Mouse (Mus musculus): ENCODE measurements around the gene Olfr497. TPM values are rescaled to one million over a fixed set of nuclear protein-coding genes. Genes with fewer than 3 reads are reported as not detected.

The Olfr497 gene
- polyA plus RNA-seq (2014; fragmentation: Illumina TruSeq; extraction: RNeasy Lipid Tissue Mini Kit (QIAGEN cat#74804); ENCODE audit: low replicate concordance): not detected

DNA sequence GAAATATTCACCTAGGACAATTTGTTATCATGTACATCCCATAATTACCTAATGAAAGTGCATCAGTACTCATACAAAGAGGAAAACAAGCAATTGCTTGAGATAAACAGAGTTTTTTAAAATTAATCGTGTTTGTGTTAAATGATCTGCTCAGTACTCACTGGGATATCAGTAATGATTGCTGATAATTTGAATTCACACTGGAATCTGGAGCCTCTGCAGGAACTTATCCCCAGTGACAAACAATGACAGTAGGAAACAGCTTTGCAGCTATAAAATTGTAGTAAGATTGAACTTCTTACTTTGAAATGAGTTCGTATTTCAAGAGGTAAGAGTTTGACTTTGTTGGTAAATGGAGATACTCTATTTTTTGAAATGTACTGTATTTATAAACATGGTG is at the start of gene Olfr497:
TSS of gene Olfr497 (plus strand) at position 301 of the 400 bp plus-strand sequence.

GRCm38 (mm10) chr7:108392867-108393266 is 27.4 kb upstream of the Olfr497 start, which contains the start of gene Olfr495:
Gene Olfr495 (plus strand): TSS chr7:108393167.

GRCm38 (mm10) chr7:108465026-108465425 is 44.8 kb downstream of the Olfr497 start, which contains the start of gene Olfr498:
Gene Olfr498 (plus strand): TSS chr7:108465326.

Other genes starting within 250 kb of the Olfr497 start
- gene Olfr486, start 247.7 kb upstream of the Olfr497 start, polyA plus RNA-seq (2014; fragmentation: Illumina TruSeq; extraction: RNeasy Lipid Tissue Mini Kit (QIAGEN cat#74804); ENCODE audit: low replicate concordance): not detected
- not detected for gene Olfr487, start 205.8 kb upstream of the Olfr497 start, polyA plus RNA-seq (2014; fragmentation: Illumina TruSeq; extraction: RNeasy Lipid Tissue Mini Kit (QIAGEN cat#74804); ENCODE audit: low replicate concordance)
- gene Olfr488, start 162.1 kb upstream of the Olfr497 start, polyA plus RNA-seq (2014; fragmentation: Illumina TruSeq; extraction: RNeasy Lipid Tissue Mini Kit (QIAGEN cat#74804); ENCODE audit: low replicate concordance): not detected
- gene Olfr490, start 131.5 kb upstream of the Olfr497 start, polyA plus RNA-seq (2014; fragmentation: Illumina TruSeq; extraction: RNeasy Lipid Tissue Mini Kit (QIAGEN cat#74804); ENCODE audit: low replicate concordance): not detected
- not detected for gene Olfr491, start 107.0 kb upstream of the Olfr497 start, polyA plus RNA-seq (2014; fragmentation: Illumina TruSeq; extraction: RNeasy Lipid Tissue Mini Kit (QIAGEN cat#74804); ENCODE audit: low replicate concordance)
- not detected for gene Olfr492, start 96.7 kb upstream of the Olfr497 start, polyA plus RNA-seq (2014; fragmentation: Illumina TruSeq; extraction: RNeasy Lipid Tissue Mini Kit (QIAGEN cat#74804); ENCODE audit: low replicate concordance)
- not detected for gene Olfr493, start 73.4 kb upstream of the Olfr497 start, polyA plus RNA-seq (2014; fragmentation: Illumina TruSeq; extraction: RNeasy Lipid Tissue Mini Kit (QIAGEN cat#74804); ENCODE audit: low replicate concordance)
- not detected for gene Olfr494, start 55.1 kb upstream of the Olfr497 start, polyA plus RNA-seq (2014; fragmentation: Illumina TruSeq; extraction: RNeasy Lipid Tissue Mini Kit (QIAGEN cat#74804); ENCODE audit: low replicate concordance)
- gene Olfr495, start 27.3 kb upstream of the Olfr497 start, polyA plus RNA-seq (2014; fragmentation: Illumina TruSeq; extraction: RNeasy Lipid Tissue Mini Kit (QIAGEN cat#74804); ENCODE audit: low replicate concordance): not detected
- not detected for gene Olfr498, start 44.9 kb downstream of the Olfr497 start, polyA plus RNA-seq (2014; fragmentation: Illumina TruSeq; extraction: RNeasy Lipid Tissue Mini Kit (QIAGEN cat#74804); ENCODE audit: low replicate concordance)
- gene Olfr502, start 104.6 kb downstream of the Olfr497 start, polyA plus RNA-seq (2014; fragmentation: Illumina TruSeq; extraction: RNeasy Lipid Tissue Mini Kit (QIAGEN cat#74804); ENCODE audit: low replicate concordance): not detected
- gene Olfr503, start 124.1 kb downstream of the Olfr497 start, polyA plus RNA-seq (2014; fragmentation: Illumina TruSeq; extraction: RNeasy Lipid Tissue Mini Kit (QIAGEN cat#74804); ENCODE audit: low replicate concordance): not detected
- not detected for gene Olfr504, start 145.4 kb downstream of the Olfr497 start, polyA plus RNA-seq (2014; fragmentation: Illumina TruSeq; extraction: RNeasy Lipid Tissue Mini Kit (QIAGEN cat#74804); ENCODE audit: low replicate concordance)
- not detected for gene Olfr506, start 190.4 kb downstream of the Olfr497 start, polyA plus RNA-seq (2014; fragmentation: Illumina TruSeq; extraction: RNeasy Lipid Tissue Mini Kit (QIAGEN cat#74804); ENCODE audit: low replicate concordance)
- not detected for gene Olfr507, start 201.4 kb downstream of the Olfr497 start, polyA plus RNA-seq (2014; fragmentation: Illumina TruSeq; extraction: RNeasy Lipid Tissue Mini Kit (QIAGEN cat#74804); ENCODE audit: low replicate concordance)
- gene Olfr508, start 209.6 kb downstream of the Olfr497 start, polyA plus RNA-seq (2014; fragmentation: Illumina TruSeq; extraction: RNeasy Lipid Tissue Mini Kit (QIAGEN cat#74804); ENCODE audit: low replicate concordance): not detected
- gene Olfr509, start 231.5 kb downstream of the Olfr497 start, polyA plus RNA-seq (2014; fragmentation: Illumina TruSeq; extraction: RNeasy Lipid Tissue Mini Kit (QIAGEN cat#74804); ENCODE audit: low replicate concordance): not detected
- gene Olfr510, start 246.0 kb downstream of the Olfr497 start, polyA plus RNA-seq (2014; fragmentation: Illumina TruSeq; extraction: RNeasy Lipid Tissue Mini Kit (QIAGEN cat#74804); ENCODE audit: low replicate concordance): not detected